Mouse (Mus musculus) cerebellum, postnatal 4 days (tissue): ENCODE measurements around the gene Spsb4.

Source experiments
- DNase-seq, 2 experiments: peaks; one replicate each; pipeline ENCODE4 v3.0.0; 2022; ENCODE audit warnings: low spot score in 2 of 2, mixed read lengths in 1 of 2

Spsb4 gene

GRCm38 (mm10) chr9:97018677-97019147 lies at the start of gene Spsb4:
TSS of gene Spsb4 (minus strand) at chr9:97018843.
- DNase-seq: peak; percentile 70 to 89

GRCm38 (mm10) chr9:97067761-97068160 lies 49.1 kb upstream of the Spsb4 start:
- DNase-seq: no peak

- no peak for DNase-seq
Measured at GRCm38 (mm10) chr9:97065885-97066284, 47.2 kb upstream of the Spsb4 start.

- DNase-seq: no peak
Measured at GRCm38 (mm10) chr9:97065216-97065615, 46.6 kb upstream of the Spsb4 start.

- no peak for DNase-seq
Measured at GRCm38 (mm10) chr9:97064161-97064560, 45.5 kb upstream of the Spsb4 start.

GRCm38 (mm10) chr9:97061696-97062095 lies 43.1 kb upstream of the Spsb4 start:
- no peak for DNase-seq

- DNase-seq: no peak
Measured at GRCm38 (mm10) chr9:97056541-97057338, 38.1 kb upstream of the Spsb4 start.

GRCm38 (mm10) chr9:97055906-97056305 lies 37.3 kb upstream of the Spsb4 start:
- no peak for DNase-seq

- peak in 1 of 2 experiments; percentile 32 for DNase-seq
Measured at GRCm38 (mm10) chr9:97051176-97051575, 32.5 kb upstream of the Spsb4 start.

GRCm38 (mm10) chr9:97046240-97046639 lies 27.6 kb upstream of the Spsb4 start:
- no peak for DNase-seq

- DNase-seq: no peak
Measured at GRCm38 (mm10) chr9:97041633-97042032, 23.0 kb upstream of the Spsb4 start.

- DNase-seq: no peak
Measured at GRCm38 (mm10) chr9:97038010-97038409, 19.4 kb upstream of the Spsb4 start.

GRCm38 (mm10) chr9:97036656-97037055 lies 18.0 kb upstream of the Spsb4 start:
- DNase-seq: no peak

- DNase-seq: no peak
Measured at GRCm38 (mm10) chr9:97027361-97027760, 8.7 kb upstream of the Spsb4 start.

- no peak for DNase-seq
Measured at GRCm38 (mm10) chr9:97026006-97026405, 7.4 kb upstream of the Spsb4 start.

- DNase-seq: no peak
Measured at GRCm38 (mm10) chr9:97024451-97024850, 5.8 kb upstream of the Spsb4 start.

GRCm38 (mm10) chr9:97022948-97023347 lies 4.3 kb upstream of the Spsb4 start:
- no peak for DNase-seq

- DNase-seq: no peak
Measured at GRCm38 (mm10) chr9:97022371-97022770, 3.7 kb upstream of the Spsb4 start.

- no peak for DNase-seq
Measured at GRCm38 (mm10) chr9:97020152-97020551, 1.5 kb upstream of the Spsb4 start.

- DNase-seq: peak in 1 of 2 experiments; percentile 44
Measured at GRCm38 (mm10) chr9:97019686-97020085, 1.0 kb upstream of the Spsb4 start.

- DNase-seq: peak in 1 of 2 experiments; percentile 60
Measured at GRCm38 (mm10) chr9:97019231-97019630, 588 bp upstream of the Spsb4 start.

- peak; percentile 60 to 79 for DNase-seq
Measured at GRCm38 (mm10) chr9:97017811-97018641, 617 bp downstream of the Spsb4 start.
